Mouse (Mus musculus) CH12.LX (cell line): ENCODE results near the gene Usp47. TPM values are rescaled to one million over a fixed set of nuclear protein-coding genes. Genes with fewer than 3 reads are reported as not detected.

Experiments used
- DNase-seq: peaks from one replicate; pipeline ENCODE4 v3.0.0-alpha.2; 2013; ENCODE audit errors: extremely low read depth
- H3K27ac ChIP-seq: 2 replicates; pipeline ENCODE4 v1.5.1; 2012; ENCODE audit warnings: low read depth, mild to moderate bottlenecking, control low read depth, moderate library complexity; ENCODE audit not compliant: insufficient read depth
- H3K27me3 ChIP-seq: replicated peaks from 2 replicates; pipeline ENCODE3; 2012; ENCODE audit warnings: inconsistent platforms
- H3K36me3 ChIP-seq, 2 experiments: replicated peaks in 1 of 2; 2 replicates each; pipeline versions ENCODE3 to v1.6.1; 2012; ENCODE audit warnings: inconsistent platforms in 1 of 2, low read length in 1 of 2, mild to moderate bottlenecking in 1 of 2, mixed read lengths in 1 of 2, moderate library complexity in 1 of 2; ENCODE audit not compliant: control insufficient read depth in 1 of 2, insufficient read depth in 1 of 2
- H3K4me1 ChIP-seq, 2 experiments: 2 replicates each; pipeline ENCODE4 v1.6.1; 2012; ENCODE audit warnings: inconsistent platforms in 1 of 2, moderate library complexity in 1 of 2; ENCODE audit not compliant: insufficient read depth in 2 of 2, control insufficient read depth in 1 of 2
- H3K4me2 ChIP-seq: 2 replicates; pipeline ENCODE4 v1.6.1; 2012; ENCODE audit warnings: low read depth, mild to moderate bottlenecking, control low read depth; ENCODE audit not compliant: poor library complexity, insufficient read depth, severe bottlenecking
- H3K4me3 ChIP-seq, 3 experiments: fragments of 150-350 bp in 1 of 3; sonication (generic) in 1 of 3; replicated peaks in 1 of 3; 2 replicates each; pipeline versions ENCODE3 to v1.5.1; 2011 to 2012; ENCODE audit warnings: low read depth in 2 of 3, low read length in 2 of 3, mild to moderate bottlenecking in 2 of 3, moderate library complexity in 2 of 3, control low read depth in 1 of 3, improper control_type of control experiment in 1 of 3, inconsistent platforms in 1 of 3, mixed read lengths in 1 of 3; ENCODE audit not compliant: poor library complexity in 1 of 3
- H3K79me2 ChIP-seq: replicated peaks from 2 replicates; pipeline ENCODE4 v1.6.1; 2012; ENCODE audit warnings: mild to moderate bottlenecking, moderate library complexity; ENCODE audit not compliant: control insufficient read depth, poor library complexity, insufficient read depth, severe bottlenecking; ENCODE audit errors: extremely low read depth
- H3K9ac ChIP-seq: 2 replicates; pipeline ENCODE4 v1.6.1; 2012; ENCODE audit warnings: low read depth, mild to moderate bottlenecking, control low read depth, moderate library complexity; ENCODE audit not compliant: insufficient read depth
- H3K9me3 ChIP-seq: replicated peaks from 2 replicates; pipeline ENCODE3; 2012; ENCODE audit warnings: low read length, inconsistent platforms, mixed read lengths
- BHLHE40 ChIP-seq: IDR thresholded peaks from 2 replicates; pipeline ENCODE4 v1.6.1; 2011; ENCODE audit warnings: mild to moderate bottlenecking, low read depth, low read length, improper control_type of control experiment
- CHD1 ChIP-seq: IDR thresholded peaks from 2 replicates; pipeline ENCODE4 v1.6.1; 2012; ENCODE audit warnings: low read depth, low read length, improper control_type of control experiment, inconsistent platforms
- ETS1 ChIP-seq: conservative IDR thresholded peaks from 2 replicates; pipeline ENCODE4 v1.6.1; 2012; ENCODE audit warnings: low read depth, mild to moderate bottlenecking, inconsistent platforms, low read length, improper control_type of control experiment, moderate library complexity
- IRF4 ChIP-seq: IDR thresholded peaks from 2 replicates; pipeline ENCODE4 v1.6.1; 2014; ENCODE audit warnings: low read depth, mild to moderate bottlenecking, inconsistent platforms, low read length, improper control_type of control experiment
- MAX ChIP-seq: IDR thresholded peaks from 2 replicates; pipeline ENCODE4 v1.6.1; 2011; ENCODE audit warnings: low read length, improper control_type of control experiment
- MAZ ChIP-seq: IDR thresholded peaks from 2 replicates; pipeline ENCODE4 v1.6.1; 2012; ENCODE audit warnings: low read depth, mild to moderate bottlenecking, inconsistent platforms, low read length, improper control_type of control experiment, moderate library complexity
- MEF2A ChIP-seq: IDR thresholded peaks from 2 replicates; pipeline ENCODE4 v1.6.1; 2014; ENCODE audit warnings: low read depth, mild to moderate bottlenecking, inconsistent platforms, low read length, improper control_type of control experiment, borderline replicate concordance
- MYC ChIP-seq: IDR thresholded peaks from 2 replicates; pipeline ENCODE4 v1.6.1; 2011; ENCODE audit warnings: low read depth, mild to moderate bottlenecking, improper control_type of control experiment, low read length
- NRF1 ChIP-seq: IDR thresholded peaks from 2 replicates; pipeline ENCODE4 v1.6.1; 2014; ENCODE audit warnings: low read depth, mild to moderate bottlenecking, inconsistent platforms, low read length, improper control_type of control experiment, moderate library complexity
- POLR2A ChIP-seq: IDR thresholded peaks from 2 replicates; pipeline ENCODE4 v1.6.1; 2011; ENCODE audit warnings: low read depth, mild to moderate bottlenecking, improper control_type of control experiment, low read length
- POLR2AphosphoS2 ChIP-seq: IDR thresholded peaks from 2 replicates; pipeline ENCODE4 v1.6.1; 2011; ENCODE audit warnings: low read depth, low read length, improper control_type of control experiment
- TBP ChIP-seq: conservative IDR thresholded peaks from 2 replicates; pipeline ENCODE4 v1.6.1; 2011; ENCODE audit warnings: low read depth, low read length, improper control_type of control experiment
- USF2 ChIP-seq: conservative IDR thresholded peaks from 2 replicates; pipeline ENCODE4 v1.6.1; 2011; ENCODE audit warnings: low read depth, low read length, improper control_type of control experiment
- ZC3H11A ChIP-seq: IDR thresholded peaks from 2 replicates; pipeline ENCODE4 v1.6.1; 2012; ENCODE audit warnings: low read depth, mild to moderate bottlenecking, inconsistent platforms, low read length, improper control_type of control experiment
- ZMIZ1 ChIP-seq: IDR thresholded peaks from 2 replicates; pipeline ENCODE4 v1.6.1; 2012; ENCODE audit warnings: low read depth, mild to moderate bottlenecking, inconsistent platforms, low read length, improper control_type of control experiment
- ZNF384 ChIP-seq: IDR thresholded peaks from 2 replicates; pipeline ENCODE4 v1.6.1; 2012; ENCODE audit warnings: low read depth, low read length, improper control_type of control experiment, inconsistent platforms
- dilution Hi-C: fragments of 300-500 bp; cut with MboI; formaldehyde crosslinking; loops from 2 replicates; pipeline ENCODE4 v1.14.3; 2020; ENCODE audit warnings: low sequenced_read_pairs; ENCODE audit not compliant: extremely low pct_unique_long_range_greater_than_20kb, extremely low pct_ligation_motif_present
- in situ Hi-C: fragments of 300-500 bp; cut with MboI; formaldehyde crosslinking; loops from 3 replicates; pipeline ENCODE4 v1.14.3; 2019; ENCODE audit warnings: low sequenced_read_pairs, low pct_ligation_motif_present, low pct_unique_long_range_greater_than_20kb, mixed read lengths
- polyA plus RNA-seq: library from polyadenylated mRNA; unstranded; fragments of >175 nt; gene quantifications from 2 replicates; pipeline ENCODE4 v1.2.1, GENCODE M21; 2012; ENCODE audit warnings: low read depth; ENCODE audit not compliant: insufficient read length
- total RNA-seq, 2 experiments: library from RNA; depleted of rRNA; stranded (reverse); fragments of 300-350 nt in 1 of 2; fragments of >200 nt in 1 of 2; gene quantifications; 2 replicates each; pipeline ENCODE4 v1.2.3; 2012 to 2014

Gene Usp47
- total and polyA plus RNA-seq, 3 experiments, result 35.0 to 36.8 (median 35.8) TPM

- in situ Hi-C loops, result no loop called here
Measured at GRCm38 (mm10) chr7:111976401-111976800, 46.9 kb upstream of the Usp47 start.

DNA sequence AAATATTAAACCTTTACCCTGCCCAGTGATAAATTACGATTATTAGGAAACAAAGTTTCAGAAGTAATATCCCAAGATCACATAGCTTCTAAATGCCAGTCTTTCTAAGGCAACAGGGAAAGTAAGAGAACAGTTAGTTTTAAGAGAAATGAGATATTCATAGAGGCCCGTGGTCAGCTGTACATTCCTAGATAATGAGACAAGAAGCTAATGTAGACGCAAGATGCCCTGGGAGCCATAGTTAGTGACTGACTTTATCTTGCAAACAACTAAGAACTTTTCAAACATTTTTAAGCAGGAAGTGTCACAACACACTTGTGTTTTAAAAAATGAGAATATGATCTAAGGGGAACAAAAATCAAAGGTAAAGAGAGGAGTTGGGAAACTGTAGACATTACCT lies 45.4 kb upstream of the Usp47 start:
- H3K36me3 ChIP-seq, result no peaks in the 10 kb centered on the region
- H3K4me1 ChIP-seq, result 0 out of 4 replicates have a peak, but pooled peaks cover 0 to 2% of the 10 kb centered on the region in 2 experiments
- H3K4me3 ChIP-seq, result no peak overlapping the region
- H3K9ac ChIP-seq, result no peak overlapping the region
- dilution Hi-C loops (no loop called here), in situ Hi-C loops (no loop called here)
- no peak overlapping the region for H3K4me2 ChIP-seq
- no peaks in the 10 kb centered on the region for H3K79me2 ChIP-seq
- peaks cover 3% of the 10 kb centered on the region for H3K27me3 ChIP-seq
- TF ChIP-seq NRF1 (no peak), USF2 (no peak), ZNF384 (no peak), MYC (no peak), ZC3H11A (no peak), POLR2A (no peak), MAX (no peak)
- H3K27ac ChIP-seq, result no peak overlapping the region
- H3K9me3 ChIP-seq, result no peaks in the 10 kb centered on the region
- DNase-seq, result no peak

More at GRCm38 (mm10) chr7:111976401-111976800, 46.9 kb upstream of the Usp47 start:
- dilution Hi-C loops, result no loop called here
- Histone ChIP-seq H3K36me3 (no peaks in the 10 kb centered on the region), H3K4me3 (no peak overlapping the region), H3K9ac (no peak overlapping the region), H3K27me3 (peaks cover 3% of the 10 kb centered on the region), H3K27ac (no peak overlapping the region), H3K4me1 (0 out of 4 replicates have a peak, but pooled peaks cover 0 to 2% of the 10 kb centered on the region in 2 experiments), H3K9me3 (no peaks in the 10 kb centered on the region), H3K4me2 (no peak overlapping the region), H3K79me2 (no peaks in the 10 kb centered on the region)
- DNase-seq, result no peak
- no peak for TF ChIP-seq MAZ
- TF ChIP-seq MEF2A, result no peak
- TF ChIP-seq CHD1, result no peak
- TF ChIP-seq POLR2AphosphoS2, result no peak
- TF ChIP-seq IRF4, result no peak
- no peak for TF ChIP-seq BHLHE40
- TF ChIP-seq ETS1, result no peak
- no peak for TF ChIP-seq USF2
- TF ChIP-seq ZMIZ1, result no peak
- no peak for TF ChIP-seq TBP
- TF ChIP-seq MAX, result no peak
- no peak for TF ChIP-seq POLR2A
